Mouse (Mus musculus) olfactory bulb, adult 2 months (tissue): ENCODE data around the gene Nicn1.

Experiments used
- CTCF ChIP-seq: fragments of 200-500 bp; IDR thresholded peaks from 2 replicates; pipeline ENCODE4 v1.5.1; 2012; ENCODE audit warnings: low read depth, mild to moderate bottlenecking, low read length, moderate library complexity; ENCODE audit not compliant: insufficient read depth
- POLR2A ChIP-seq: fragments of 200-500 bp; IDR thresholded peaks from 2 replicates; pipeline ENCODE4 v1.6.1; 2012; ENCODE audit warnings: mild to moderate bottlenecking, low read depth, low read length, moderate library complexity; ENCODE audit not compliant: insufficient read depth

DNA sequence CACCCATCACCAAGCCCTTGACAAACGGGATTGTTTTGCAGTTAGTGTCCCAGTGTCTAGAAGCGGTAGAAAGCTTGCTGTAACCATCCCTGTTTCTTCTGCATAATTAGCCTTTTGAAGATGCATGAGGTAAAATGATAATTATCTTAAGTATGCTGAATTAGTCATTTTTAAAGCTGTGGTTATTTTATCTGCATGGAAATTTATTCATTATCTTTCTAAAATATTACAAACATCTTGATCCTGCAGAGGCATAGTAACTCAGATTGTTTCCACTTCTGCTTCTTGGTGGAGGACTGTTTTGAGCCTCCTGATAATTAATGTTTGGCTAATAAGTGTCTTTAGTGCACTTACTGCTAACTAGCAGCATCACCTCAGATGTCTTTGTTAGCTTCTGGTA, 28.2 kb downstream of the Nicn1 start:
- TF ChIP-seq CTCF: no peak
- TF ChIP-seq POLR2A: no peak
